Mouse (Mus musculus) skeletal muscle tissue, adult 2 months (tissue): ENCODE measurements around the gene Mylk4.
A peak's percentile ranks its signal among the peaks of the same experiment; 100 is the strongest.

Experiments used
- DNase-seq: peaks from one replicate; pipeline ENCODE4 v3.0.0-alpha.2; 2012; ENCODE audit warnings: low read depth, low spot score

Gene Mylk4

GRCm38 (mm10) chr13:32797085-32797484, 13.3 kb upstream of the Mylk4 start:
- DNase-seq: no peak

DNA sequence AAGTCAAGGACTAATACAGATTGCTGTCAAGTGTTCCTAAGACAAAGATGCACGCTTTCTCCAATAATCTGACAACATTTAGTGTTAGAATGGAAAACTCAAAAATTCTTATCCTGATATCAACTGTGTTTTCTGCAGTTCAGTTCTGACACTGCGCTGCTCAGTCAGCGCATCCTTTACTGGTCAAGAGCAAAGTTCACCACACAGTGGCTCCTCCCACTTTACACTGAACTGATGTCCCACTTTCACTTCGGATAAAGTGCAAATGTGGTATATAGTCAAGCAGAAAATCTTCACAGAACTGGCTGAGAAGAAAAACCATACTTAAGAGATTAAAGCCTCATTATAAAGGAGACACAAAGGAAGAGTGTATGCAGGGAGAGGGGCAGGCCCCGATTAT, 11.4 kb upstream of the Mylk4 start:
- no peak for DNase-seq

- DNase-seq: peak; percentile 97
Observed at GRCm38 (mm10) chr13:32794619-32795018, 10.9 kb upstream of the Mylk4 start.

- peak; percentile 80 for DNase-seq
Observed at GRCm38 (mm10) chr13:32789781-32790180, 6.0 kb upstream of the Mylk4 start.

DNA sequence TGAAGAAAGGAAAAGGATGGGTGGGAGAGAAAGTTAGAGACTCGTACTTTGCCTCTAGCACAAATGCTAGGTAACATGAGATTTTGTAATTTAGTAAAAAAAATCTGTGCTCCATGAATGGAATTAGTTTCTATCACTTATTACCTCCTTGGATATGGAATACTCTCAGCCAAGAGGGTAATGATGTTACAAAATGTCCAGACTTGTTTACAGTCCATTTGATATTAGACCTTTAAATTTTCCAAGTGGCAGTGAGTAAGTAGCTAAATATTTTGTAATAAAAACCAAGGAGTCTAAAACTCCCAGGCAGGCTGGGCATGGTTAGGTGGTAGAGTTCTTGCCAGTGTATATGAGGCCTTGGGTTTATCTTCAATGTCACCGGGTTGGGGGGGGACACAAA, 3.8 kb upstream of the Mylk4 start:
- peak; percentile 70 for DNase-seq

DNA sequence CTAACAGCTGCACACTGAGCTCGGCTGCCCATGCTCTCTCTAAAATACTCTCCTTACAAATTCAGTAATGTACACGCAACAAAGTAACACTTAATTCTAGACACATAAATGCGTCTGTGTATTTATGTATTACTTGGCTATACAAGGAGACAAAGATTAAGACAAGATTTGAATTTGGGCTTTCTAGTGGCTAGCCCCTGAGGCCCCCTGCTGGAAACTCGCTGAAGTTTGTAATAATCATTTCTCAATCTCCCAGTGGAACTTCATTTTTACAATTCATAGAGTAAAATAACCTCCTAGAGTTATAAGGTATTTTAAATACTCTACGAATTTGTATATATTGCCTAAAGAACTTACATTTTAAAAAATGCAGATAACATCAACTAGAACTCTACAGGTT, 699 bp downstream of the Mylk4 start:
- DNase-seq: no peak

GRCm38 (mm10) chr13:32778861-32779260, 4.9 kb downstream of the Mylk4 start:
- no peak for DNase-seq

DNA sequence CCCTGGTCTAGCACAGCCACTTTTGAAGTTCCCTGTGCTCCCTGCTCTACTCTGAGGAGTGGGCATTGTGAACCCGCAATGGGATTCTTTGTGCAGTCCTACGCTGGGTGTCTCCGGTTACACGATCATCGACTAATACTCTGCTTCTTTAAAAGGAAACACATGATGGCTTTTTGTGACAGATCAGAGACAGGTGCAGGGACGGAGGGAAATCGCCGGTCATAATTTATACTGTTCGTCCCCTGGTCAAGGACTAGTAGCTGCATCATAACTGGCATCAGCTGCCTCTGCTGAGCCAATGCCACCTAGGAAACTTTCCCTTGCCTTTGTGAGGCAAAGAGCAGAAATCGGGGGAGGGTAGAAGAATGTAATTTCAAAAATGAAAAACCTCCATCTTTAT, 7.4 kb downstream of the Mylk4 start:
- peak; percentile 75 for DNase-seq

GRCm38 (mm10) chr13:32775889-32776288, 7.9 kb downstream of the Mylk4 start:
- peak; percentile 73 for DNase-seq

GRCm38 (mm10) chr13:32769960-32770359, 13.8 kb downstream of the Mylk4 start:
- DNase-seq: no peak

DNA sequence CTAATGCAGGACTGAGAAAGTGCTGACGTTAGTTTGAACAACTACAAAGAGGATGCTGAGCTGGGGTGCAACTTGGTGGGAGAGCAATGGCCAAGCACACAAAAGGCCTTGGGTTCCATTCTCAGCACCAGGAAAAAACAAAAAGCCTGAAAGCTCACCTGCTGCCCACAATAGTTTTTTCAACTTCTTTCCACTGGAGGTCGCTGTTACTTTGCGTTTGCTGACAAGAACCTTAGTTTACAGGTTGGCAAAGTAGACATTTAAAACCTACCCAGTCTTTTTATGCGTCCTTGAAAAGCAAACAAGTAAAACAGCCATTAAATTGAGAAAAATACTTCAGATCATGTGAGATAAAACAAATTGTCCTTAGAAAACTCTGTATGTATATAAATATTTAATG, 15.7 kb downstream of the Mylk4 start:
- no peak for DNase-seq

- peak; percentile 98 for DNase-seq
Observed at GRCm38 (mm10) chr13:32764448-32764847, 19.3 kb downstream of the Mylk4 start.

- peak; percentile 93 for DNase-seq
Observed at GRCm38 (mm10) chr13:32763141-32763540, 20.6 kb downstream of the Mylk4 start.

GRCm38 (mm10) chr13:32760795-32761194, 23.0 kb downstream of the Mylk4 start:
- no peak for DNase-seq

GRCm38 (mm10) chr13:32759036-32759435, 24.7 kb downstream of the Mylk4 start:
- no peak for DNase-seq

DNA sequence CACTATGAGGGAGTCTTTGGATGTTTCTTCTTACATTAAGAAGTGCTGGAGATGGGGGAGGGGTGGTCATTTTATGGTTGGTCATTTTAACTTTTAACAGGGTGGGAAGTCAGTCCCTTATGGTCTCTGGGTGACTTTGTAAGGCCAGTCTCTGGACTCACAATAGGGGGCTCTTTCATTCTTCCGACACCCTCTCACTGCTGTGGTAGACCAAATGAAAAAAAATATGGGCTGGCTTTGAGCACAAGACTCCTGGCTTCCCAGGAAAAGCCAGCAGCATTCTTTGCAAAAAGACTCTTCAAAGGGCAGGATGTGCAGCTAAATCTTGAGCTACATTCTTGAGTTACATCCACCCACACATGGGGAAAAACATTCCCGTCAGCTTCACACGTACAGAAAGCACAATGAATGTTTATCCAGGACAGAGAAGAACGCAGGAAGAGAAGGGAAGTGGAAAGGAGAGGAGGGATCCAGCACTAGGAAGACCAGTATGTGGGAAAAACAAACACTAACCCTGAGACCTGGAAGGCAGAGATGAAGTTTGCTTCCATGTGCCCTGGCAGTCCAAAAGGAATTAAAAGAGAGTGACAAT, 31.6 kb downstream of the Mylk4 start:
- no peak for DNase-seq

GRCm38 (mm10) chr13:32750507-32750906, 33.2 kb downstream of the Mylk4 start:
- DNase-seq: no peak

- DNase-seq: peak; percentile 91
Observed at GRCm38 (mm10) chr13:32748421-32748820, 35.3 kb downstream of the Mylk4 start.

DNA sequence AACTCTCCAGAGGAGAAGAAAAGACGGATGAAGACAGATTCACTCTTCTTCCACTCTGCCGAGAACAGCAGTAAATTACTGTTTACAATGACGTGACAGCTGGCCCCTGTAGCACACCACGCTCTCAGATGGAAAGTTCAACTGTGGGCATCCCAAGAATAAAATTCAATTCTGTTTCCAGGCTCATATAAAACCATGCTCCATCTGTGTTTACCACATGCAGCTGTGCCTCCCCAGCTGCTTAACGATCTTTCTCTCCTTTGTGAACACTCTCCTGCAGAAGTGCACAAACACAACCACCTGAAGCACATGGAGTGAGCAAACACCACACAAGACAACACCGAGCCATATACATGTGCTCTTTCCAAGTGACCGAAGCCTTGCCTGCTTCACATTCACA, 42.6 kb downstream of the Mylk4 start:
- DNase-seq: no peak

GRCm38 (mm10) chr13:32731283-32731682, 52.5 kb downstream of the Mylk4 start:
- DNase-seq: no peak

GRCm38 (mm10) chr13:32724606-32725005, 59.1 kb downstream of the Mylk4 start:
- no peak for DNase-seq

DNA sequence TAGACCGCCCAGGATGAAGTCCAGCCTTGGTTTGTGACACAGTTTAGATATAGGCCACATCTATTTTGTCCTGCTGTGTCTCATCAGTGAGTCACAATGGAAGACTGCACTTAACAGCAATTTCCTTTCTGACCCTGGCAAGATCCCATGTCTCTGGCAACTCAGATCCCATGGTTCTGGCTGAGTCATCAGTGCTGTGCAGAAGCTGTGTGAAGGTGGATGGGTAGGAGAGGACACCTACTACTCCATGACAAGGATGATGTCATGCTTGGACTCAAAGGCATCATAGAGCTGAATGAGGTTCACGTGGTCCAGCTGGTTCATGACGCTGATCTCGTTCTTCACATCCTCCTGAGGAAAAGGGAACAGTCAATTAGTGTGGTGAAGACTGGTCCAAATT, 62.0 kb downstream of the Mylk4 start:
- DNase-seq: peak; percentile 63

DNA sequence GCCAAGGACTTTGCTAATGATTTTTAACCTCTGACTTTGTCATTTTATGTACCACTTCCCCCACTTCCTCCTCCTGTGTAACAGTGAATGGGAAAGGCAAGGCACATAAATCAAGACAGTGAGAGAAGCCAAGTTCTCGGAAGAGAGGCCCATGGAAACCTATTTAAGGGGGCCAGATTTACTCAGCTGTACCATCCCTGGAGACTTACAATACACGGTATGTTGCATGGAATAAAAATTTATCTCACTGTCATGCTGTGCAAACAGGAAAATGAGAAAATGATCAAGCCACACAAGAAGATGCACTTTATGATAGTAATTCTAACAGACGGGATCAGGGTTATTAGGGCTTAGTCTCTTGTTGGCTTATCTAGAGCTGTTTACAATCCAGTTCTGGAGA, 64.5 kb downstream of the Mylk4 start:
- no peak for DNase-seq

DNA sequence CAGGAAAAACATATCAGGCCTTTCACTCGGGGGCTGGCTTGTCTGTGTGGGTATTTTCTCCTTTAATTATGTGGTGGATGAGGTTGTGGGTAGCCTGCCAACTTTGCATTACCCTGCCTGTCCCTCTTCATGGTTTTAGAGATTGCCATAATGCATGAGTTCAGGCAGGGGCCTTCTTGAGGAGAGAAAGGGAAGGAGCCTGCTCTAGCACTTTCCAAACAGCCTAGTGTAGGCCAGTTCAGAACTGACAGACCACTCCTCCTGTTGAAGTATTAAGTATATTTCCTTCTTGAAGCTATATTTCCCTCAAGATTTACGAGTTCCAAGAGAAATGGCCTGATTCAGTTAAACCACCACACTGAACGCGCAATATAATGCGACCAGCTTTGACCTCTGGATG, 66.0 kb downstream of the Mylk4 start:
- no peak for DNase-seq
